Mouse (Mus musculus) right cerebral cortex, postnatal 25 days (tissue): ENCODE measurements around the gene Kdm4d.
"Not testable (repeated sequence)": the region's sequence is repeated elsewhere in the genome, so short reads cannot be mapped to it uniquely, and the experiment has no call there.

Experiments used
- DNase-seq: peaks from one replicate; pipeline ENCODE4 v3.0.0; 2022

Kdm4d gene

DNA sequence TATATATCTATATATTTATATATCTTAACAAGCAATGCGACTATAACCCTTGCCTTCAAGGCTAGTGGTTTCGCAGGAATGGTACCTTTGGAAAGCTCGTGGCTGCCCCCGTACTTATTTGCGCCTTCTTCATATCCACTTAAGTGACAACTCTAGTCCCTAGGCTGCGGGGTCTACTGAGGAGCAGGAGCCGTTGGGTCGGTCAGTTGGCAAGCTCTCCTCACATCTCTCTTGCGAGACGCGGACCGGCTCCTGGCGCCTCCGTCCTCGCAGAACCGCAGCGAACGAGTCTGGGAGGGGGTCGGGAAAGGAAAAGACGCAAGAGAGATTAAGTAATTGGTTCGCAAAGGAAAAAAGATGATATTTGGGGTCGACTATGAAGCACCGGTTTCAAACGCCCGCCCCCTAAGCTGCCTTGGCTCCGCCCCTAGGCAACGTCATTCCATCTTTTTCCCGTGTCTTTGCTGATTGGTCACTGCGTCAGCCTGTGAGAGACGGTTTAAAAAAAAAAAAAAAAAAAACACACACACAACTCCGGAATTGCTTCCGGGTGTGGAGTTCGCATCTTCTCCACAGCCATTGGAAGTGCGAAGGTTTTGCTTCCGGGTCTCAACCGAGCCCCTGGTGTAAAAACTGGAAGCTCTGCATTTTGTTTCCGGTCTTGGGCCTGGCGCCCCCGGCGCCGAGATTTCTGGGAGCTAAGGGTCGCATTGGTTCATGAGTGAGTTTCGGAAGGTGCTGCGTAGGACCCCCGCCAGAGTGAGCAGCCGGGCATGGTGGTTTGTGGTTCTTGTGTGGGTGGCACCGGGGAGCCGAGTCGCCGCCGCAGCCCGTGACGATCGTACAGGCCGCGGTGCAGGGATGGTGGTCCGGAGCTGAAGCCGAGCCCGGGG is at the start of gene Kdm4d, which contains the start of gene Cwc15:
TSS of gene Kdm4d (minus strand) at position 460 of the 893 bp plus-strand sequence.
TSS of gene Cwc15 (plus strand) at position 595 of the 893 bp plus-strand sequence.
- peak; percentile 95 for DNase-seq

DNA sequence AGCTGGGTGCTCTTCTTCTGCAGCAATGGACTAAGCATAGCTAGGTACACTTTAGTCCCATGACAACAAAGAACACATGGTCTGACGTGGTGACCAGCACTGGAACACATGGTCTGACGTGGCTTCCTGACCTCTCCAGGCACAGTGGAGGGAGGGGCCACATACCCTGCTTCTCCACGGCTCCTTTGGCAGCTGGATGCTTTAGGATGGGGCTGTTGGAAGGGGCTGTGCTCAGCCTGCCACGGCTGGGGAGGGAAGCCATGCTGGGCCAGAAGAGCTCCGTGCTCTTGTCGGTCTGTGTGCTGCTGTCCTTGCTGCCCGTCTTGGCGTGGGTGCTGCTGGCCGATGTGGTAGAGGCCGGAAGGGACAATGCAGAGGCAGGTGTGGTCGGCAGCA is 48.1 kb upstream of the Kdm4d start:
- no peak for DNase-seq

DNA sequence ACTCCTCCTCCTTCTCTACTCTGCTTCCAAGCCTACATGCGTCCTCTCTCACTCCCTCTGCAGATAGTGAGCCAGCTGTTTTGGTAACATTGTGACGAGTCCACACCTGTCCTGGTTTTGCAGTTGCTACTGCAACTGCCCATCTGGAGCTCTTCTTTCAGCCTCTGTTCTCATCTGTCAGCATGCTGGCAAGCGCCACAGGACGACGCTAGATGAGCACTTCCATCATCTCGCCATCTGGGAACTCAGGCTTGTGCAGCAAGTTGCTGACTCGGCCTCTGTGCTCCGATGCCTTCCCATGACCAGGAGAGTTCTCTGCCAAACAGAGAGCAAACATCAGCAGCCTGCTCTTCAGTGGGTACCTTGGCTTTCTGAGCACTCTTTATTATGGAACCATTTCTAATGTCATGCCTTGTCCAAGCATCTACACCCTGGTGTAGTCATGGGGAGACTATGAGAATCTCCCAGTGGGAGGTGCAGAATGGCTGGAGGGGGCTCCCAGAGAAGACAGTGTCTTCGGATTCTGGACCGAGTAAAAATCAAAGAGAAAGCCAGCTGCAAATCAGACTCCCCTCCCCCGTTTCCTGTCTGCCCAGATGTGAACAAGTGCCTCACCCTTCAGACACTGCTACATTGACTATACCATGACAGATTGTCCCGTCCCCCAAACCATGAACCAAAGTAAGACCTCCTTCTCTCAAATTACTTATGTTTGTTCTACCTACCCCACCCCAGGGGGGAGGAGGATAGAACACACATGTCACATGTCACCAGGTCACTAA is 47.5 kb upstream of the Kdm4d start:
- no peak for DNase-seq

DNA sequence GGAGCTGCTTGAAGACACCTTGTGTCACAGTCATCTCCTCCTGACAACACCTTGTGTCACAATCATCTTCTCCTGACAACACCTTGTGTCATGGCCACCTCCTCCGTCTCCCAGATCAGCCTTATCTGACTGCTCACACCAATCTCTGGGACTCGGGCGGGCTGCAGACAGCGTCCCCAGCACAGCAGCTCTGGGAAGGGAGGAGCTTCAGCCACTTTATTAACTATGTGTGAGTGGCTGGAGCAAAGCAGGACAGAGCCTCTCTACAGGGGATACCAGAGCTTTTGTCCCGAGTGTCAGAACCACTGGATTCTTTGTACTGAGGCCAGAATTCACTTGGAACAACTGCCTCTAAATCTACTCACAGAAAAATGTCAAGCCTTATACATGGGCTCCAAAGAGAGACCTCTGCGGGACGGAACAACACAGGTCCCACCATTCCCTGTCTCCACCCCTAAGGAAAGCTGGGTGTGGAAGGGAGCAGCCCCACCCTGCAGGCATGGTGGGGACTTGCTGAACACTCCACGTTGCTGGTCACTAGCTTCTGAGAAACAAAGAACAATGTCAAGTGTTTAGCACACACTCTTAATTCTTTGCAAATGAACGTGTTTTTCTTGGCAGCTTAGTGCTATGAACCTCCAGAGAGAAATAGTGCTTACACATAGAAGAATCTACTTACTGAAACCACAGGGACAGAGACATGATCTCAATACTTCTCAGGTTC is 43.9 kb upstream of the Kdm4d start:
- no peak for DNase-seq

DNA sequence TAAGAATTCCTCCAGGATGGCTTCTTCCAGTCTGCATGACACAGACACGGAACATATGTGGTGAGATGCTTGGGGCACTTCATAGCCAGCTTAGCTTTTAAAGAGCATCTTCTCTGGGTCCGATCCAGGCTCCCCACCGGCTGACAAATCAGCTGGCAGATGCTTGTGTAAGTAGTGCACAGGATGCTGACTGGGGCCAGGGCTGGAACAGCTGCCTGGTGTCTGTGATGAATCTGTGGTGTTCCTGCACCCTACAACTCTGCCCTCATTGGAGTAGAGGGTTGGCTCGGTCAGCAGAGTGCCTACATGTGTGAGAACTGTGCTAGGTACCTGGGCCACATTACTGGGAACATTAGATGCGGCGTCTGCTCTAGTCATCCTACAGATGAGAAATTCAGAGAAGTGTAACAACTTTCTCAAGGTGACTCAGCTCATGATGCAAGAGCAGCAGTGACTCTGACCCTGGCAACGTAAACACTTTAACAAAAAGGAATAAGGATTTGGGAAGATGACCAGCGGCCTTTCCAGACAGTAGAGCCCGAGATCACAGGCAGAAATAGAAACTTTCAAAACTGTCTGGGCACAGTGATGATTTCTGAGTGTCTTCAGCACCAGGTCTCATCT is 34.7 kb upstream of the Kdm4d start:
- no peak for DNase-seq

DNA sequence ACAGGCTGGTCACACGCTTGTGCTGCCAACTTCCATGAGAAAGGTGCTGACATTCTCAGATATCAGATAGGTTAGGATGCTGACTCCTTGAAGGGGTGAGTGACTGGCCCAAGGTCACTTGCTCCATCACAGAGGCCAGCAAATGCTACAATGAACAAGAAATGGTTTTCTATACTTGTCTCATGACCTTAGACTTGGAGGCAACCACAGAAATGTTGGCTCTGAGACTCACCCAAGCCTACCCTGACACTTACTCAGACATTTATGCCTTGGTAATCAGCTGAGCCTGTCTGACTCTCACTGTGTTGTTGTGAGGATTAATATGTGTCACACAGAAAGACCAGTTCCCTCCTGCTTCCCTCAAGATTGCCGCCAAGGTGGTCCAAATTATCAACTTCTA is 33.4 kb upstream of the Kdm4d start:
- DNase-seq, result no peak

DNA sequence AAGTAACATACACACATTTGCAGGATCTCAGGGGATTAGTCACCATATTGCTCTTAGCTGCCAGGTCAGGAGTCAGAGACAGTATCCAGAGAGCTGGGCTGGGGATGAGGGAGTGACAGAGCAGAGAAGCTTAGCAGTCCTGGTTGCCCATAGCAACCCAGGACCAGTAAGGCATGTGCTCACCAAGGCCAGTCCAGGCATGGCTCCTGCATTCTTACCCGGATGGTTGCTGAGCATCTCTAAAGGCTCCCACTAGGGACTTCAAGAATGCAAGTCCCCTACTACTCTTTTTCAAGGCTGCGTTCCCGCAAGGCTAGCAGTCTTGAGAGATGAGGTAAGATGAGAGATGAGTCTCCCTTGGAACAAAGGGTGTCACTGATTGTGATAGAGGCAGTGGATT is 32.0 kb upstream of the Kdm4d start:
- DNase-seq, result no peak

DNA sequence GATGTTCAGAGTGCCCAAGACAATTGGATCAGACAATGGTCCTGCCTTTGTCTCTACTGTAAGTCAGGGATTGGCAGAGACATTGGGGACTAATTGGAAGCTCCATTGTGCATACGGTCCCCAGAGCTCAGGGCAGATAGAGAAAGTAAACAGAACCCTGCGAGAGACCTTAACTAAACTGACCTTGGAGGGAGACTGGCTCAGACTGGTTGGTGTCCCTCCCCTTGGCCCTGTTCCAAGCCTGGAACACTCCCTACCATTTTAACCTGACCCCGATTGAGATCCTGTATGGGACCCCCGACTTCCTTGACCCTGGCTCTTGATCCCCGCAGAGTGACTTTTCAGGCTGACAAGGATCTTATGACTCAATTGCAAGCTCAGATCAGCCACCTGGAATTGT is 29.7 kb upstream of the Kdm4d start:
- DNase-seq, result no peak

DNA sequence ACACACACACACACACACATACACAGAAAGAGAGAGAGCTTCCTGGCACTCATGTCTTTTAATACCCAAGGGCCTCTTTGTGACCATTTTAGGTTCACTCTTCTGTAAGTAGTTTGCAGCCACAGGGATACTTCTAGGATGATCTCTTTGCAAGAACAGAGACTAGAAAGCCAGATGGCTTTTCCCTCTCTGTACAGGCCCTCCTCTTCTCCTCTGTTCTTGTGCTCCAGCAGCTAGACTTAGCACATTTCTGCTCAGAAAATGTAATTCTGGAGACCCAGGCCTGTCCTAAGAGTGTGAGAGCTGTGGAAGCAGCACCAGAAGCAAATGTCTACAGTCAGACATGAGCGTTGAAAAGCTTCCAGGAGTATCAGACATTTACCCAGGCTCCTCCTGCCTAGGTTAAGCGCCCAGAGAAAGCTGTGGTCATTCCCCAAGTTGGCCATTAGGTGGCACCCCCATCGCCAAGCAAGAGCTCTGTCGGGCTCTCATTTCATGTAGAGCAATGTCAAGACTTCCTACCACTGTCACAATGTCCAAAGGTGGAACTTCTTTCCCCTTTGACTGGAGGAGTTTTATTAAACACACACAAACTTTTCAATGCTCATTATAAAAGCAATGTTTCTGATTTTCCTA is 23.2 kb upstream of the Kdm4d start:
- DNase-seq, result peak; percentile 78

DNA sequence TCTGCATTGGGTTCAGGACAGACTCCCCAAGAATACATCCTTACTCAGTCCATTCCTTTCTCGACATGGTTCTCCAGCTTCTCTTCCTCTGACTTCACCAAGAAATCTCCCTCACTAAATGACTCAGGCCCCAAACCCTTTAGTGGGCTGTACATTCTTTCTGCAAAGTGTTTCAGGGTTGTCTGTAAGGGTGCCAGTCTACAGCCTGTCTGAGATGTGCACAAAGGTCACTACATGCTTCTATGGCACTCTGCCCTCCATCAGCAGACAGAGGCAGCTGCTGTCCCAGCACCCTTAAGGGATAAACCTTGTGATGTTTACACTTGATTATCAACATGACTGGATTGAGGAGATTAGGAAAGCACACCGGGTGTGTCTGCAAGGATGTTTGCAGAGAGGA is 21.4 kb upstream of the Kdm4d start:
- no peak for DNase-seq

DNA sequence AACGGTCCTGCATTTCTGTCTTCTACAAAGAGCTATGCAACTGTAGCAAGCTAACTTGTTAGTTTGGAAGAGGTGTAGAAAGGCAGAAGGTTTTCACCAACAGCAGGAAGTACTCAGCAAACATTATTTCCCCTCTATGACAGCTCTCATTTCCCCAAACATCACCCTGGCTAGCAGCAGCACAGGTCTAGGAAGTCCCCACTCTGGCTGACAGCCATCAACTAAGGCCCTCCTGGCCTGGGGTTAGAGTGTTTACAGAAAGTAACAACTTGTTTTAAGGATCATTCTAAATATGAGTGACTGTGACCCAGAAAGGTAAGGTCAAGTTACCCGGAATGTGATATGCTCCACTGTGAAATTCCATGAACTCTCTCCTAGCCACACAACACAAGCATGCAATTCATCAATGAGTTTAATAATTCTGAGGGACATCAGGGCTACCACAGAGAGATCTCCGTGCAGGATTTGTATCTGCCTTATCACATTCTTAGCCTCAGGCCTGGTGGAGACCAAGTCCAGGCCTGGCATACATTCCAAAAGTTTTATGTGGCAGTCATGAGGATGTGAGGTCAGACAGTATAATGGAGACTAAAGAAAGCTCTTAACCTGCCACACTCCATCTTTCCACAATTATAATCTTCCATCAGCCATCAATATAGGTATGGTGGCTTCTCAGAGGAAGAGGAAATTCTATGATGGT is 20.8 kb upstream of the Kdm4d start:
- DNase-seq, result no peak

DNA sequence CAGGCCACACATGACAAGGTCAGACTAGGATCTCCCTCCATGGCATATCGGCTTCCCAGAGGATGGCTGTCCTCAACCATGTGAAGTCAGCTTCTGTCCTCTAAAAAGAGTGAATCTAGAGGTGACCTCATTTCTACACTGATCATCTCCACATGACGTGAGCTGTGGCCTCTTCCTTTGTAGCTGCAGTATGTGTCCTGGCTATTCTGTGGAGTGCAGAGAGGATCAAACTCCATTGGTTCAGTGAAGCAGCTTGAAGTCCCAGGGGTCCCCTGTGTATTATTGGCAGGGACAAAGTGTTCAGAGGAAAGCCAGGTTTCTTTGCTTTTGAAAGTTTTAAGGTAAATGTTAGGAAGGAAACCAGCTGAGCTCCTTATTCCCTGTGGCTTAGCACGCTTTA is 17.8 kb upstream of the Kdm4d start:
- DNase-seq, result no peak

DNA sequence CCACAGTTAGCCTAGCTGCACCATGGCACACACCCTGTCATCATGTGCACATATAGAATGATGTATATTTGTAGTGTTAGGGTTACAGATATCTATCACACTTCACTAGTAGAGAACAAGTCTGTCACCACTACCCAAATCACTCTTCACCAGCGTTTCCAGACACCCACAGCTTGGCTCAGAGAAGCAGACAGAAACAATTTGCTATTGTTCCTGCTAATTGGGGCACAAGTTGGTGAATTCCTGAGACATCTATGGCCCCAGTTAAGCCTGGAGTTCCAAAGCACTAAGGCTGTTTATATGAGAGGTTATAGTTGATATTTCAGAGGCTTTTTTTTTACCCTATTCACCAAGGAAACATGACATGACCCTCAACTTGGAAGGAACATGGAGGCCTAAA is 17.0 kb upstream of the Kdm4d start:
- DNase-seq, result no peak

DNA sequence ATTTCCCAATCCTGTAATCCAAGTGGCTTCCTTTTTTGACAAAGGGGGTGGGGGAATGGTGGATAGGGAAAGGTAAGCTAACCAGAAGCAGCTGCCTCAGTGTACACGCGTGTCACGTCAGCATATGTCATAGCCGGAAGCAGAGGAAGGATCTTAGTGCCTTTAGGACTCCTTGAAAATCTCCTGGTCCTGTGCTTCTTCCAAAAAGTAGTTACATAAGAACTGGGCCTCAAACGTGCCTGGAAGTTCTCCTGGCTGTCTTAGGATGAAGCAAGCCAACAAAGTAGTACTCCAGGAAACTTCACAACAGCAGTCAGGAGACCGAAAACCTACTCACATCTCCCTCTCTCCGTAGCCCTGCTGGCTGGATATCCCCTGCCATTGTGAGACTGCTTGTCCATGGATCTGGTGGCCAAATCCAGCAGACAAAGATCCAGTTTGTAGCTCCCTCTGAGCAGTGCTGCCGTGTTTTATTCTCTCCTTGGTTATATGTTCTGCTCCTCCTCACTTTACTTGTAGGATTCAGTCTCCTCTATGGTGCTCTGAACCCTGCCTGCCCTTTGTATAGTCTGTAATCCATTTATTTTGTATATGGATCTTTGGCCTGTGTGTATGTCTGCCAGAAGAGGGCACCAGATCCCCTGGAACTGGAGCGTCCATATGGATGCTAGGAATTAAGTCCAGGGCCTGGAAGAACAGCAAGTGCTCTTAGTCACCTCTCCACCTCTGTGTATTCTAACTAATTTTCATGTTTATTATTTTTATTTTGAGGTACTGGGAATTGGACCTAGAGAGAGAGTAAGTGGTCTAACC is 12.6 kb upstream of the Kdm4d start:
- DNase-seq, result peak; percentile 23

DNA sequence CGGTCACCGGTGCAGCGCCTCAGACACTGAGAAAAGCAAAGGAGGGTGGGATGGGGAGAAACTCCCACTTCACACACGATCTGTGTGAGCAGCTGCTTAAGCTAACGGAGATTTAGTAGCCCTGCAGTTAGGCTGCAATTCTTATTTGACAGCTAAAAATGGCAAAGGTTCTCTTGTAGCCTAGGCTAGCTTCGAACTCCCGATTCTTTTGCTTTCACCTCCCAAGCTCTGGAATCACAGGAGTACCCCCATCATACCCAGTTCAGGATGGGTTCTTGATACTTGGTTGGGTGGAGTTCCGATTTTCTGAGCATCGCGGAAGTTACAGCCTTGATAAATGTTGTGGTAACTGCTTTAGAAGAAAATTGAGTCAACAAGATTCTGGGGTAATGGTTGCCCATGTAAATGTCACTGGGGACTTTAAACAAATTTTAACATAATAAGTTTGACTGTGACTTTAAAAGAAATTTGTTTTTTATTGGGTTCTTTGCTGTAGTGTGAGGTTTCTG is 688 bp upstream of the Kdm4d start:
- DNase-seq, result no peak

DNA sequence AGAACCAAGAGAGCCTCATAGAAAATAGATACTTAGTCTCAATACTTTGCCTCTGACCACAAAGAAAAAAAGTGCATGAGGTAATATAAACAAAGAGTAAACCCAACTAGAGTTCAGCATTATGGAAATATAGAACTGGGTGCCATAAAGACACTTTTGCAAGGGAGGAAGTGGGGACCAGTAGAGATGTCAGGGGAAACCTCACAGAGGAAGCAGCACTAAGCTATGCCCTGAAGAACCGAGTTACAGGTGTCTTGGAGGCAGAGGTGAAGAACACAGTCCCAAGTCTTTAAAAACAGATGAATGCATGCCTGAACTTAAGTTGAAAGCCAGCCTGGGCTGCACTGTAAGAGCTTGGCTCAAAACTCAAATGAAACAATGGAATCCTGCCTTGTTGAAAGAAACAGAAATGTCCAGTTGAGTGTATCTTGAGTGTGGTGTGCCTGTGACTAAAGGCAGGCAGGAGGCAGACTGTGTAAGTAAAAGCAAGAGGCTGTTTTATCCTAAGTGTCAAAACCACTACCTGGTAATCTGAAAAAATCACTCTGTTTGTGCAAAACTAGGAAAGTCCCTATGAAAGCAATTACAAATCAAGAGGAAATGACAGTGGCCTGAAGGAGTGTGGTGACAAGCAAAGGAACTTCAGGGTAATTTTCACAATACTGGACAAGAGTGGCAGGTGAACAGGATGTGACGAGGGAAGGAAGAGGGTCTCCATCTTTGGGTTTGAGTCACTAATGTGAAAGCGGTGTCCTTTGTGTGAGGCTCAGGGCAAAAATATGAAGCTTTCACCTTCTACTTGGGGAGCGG is 1.2 kb downstream of the Kdm4d start:
- no peak for DNase-seq

DNA sequence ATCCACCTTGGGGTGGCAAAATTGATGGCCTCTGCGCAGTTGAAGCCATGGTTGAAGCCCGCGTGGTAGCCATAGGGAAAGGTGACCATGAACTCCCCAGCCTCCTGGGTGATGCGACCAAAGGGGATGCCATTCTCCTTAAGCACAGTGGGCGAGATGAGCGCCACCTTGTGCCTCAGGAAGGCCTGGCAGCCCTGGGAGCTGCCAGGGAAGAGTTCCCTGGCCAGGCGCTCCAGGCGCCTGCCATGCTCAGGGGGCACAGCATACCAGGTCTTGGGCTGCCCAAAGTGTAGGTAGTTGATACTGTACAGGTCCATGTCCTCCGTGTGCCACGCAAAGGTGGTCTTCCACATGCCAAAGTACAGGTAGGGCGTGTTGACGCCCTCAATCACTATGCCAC is 36.6 kb downstream of the Kdm4d start:
- not testable (repeated sequence) for DNase-seq

DNA sequence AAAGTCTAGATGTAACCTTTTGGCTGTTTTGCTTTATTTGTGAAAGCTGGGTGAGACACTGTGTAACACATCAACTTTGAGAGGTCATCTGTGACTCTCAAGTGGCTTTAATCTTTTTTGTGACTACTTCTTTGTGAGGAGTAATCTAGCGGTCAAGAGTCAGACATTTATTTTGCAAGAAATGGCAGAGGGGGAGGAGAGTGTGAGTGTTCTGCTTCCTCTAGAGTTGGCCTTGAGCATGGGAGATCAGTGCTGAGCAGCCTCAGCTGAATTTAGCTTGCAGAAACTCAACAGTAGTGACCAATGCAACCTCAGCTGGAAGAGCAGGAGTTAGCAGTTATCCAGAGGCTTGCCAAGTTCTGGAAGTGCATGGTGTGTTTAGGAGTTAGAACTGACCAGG is 37.7 kb downstream of the Kdm4d start:
- DNase-seq, result not testable (repeated sequence)

DNA sequence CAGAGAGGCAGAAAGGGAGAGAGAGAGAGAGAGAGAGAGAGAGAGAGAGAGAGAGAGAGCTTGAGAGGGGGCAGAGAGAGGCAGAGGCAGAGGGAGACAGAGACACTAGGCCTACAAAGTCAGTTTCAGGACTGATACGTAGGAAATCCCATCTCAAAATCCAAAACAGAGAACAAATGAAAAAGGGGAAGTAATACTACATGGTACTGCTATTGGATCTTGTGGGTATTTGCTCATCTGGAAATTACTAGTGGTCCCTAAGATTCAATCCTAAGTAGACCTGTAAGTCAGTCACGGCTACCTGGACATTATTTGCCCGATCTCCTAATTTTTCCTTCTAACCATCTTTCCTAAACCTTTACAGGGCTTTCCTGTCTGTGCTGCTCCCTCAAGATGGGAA is 44.0 kb downstream of the Kdm4d start:
- no peak for DNase-seq

DNA sequence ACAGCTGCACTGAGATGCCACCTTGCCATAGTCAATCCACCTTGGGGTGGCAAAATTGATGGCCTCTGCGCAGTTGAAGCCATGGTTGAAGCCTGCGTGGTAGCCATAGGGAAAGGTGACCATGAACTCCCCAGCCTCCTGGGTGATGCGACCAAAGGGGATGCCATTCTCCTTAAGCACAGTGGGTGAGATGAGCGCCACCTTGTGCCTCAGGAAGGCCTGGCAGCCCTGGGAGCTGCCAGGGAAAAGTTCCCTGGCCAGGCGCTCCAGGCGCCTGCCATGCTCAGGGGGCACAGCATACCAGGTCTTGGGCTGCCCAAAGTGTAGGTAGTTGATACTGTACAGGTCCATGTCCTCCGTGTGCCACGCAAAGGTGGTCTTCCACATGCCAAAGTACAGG is 49.2 kb downstream of the Kdm4d start:
- DNase-seq, result not testable (repeated sequence)
